Mouse (Mus musculus): ENCODE measurements around the gene 3100002H09Rik.

GRCm38 (mm10) chr4:124592241-124592640, 18.4 kb downstream of the 3100002H09Rik start:
- TF ChIP-seq EP300 (optimal IDR thresholded peaks at IDR 0.05) = no peak
- TF ChIP-seq CTCF (IDR thresholded peaks at IDR 0.05; ENCODE audit: low read depth) = no peak
